Mouse (Mus musculus) adrenal gland, postnatal 4 days (tissue): ENCODE measurements at regions not wholly inside any gene's neighbourhood (a gene's known extent, or its start where the extent isn't known, plus 50 kb on each side); places are given as distances from the start of the nearest gene placed in this dataset.
"Not testable (repeated sequence)": the region's sequence is repeated elsewhere in the genome, so short reads cannot be mapped to it uniquely, and the experiment has no call there.

Source experiments
- DNase-seq, 2 experiments: peaks; one replicate each; pipeline ENCODE4 v3.0.0; 2021 to 2022; ENCODE audit warnings: low spot score in 2 of 2, mixed read lengths in 2 of 2

GRCm38 (mm10) chr9:116426269-116426999 lies 251.3 kb upstream of the Tgfbr2 start:
- peak; percentile 44 to 57 for DNase-seq

- not testable (repeated sequence) for DNase-seq
These were observed 250.2 kb upstream of the Tgfbr2 start for GRCm38 (mm10) chr9:116425400-116425799.

GRCm38 (mm10) chr9:116415021-116415420 lies 239.9 kb upstream of the Tgfbr2 start:
- no peak for DNase-seq

DNA sequence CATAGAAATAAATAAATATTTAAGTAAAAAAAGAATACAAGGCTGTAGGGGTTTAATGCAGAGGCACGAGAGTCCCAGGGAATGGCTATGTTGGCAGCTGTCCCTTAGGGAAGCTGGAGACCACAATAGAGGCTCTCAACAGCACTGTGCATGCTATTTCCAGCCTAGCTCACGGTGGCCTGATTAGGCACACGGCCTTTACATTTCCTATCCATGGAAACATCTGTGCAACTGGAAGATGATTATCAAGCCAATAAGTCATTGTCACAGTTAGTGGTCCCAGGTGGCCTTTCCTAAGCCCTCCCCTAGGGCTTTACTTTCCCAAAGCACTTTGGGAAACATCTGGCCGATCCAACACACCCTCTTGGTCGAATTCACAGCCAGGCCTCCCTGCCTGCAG lies 235.9 kb upstream of the Tgfbr2 start:
- no peak for DNase-seq

GRCm38 (mm10) chr9:116410461-116410860 lies 235.3 kb upstream of the Tgfbr2 start:
- DNase-seq: no peak

- no peak for DNase-seq
These were observed 233.0 kb upstream of the Tgfbr2 start for GRCm38 (mm10) chr9:116408116-116408515.

DNA sequence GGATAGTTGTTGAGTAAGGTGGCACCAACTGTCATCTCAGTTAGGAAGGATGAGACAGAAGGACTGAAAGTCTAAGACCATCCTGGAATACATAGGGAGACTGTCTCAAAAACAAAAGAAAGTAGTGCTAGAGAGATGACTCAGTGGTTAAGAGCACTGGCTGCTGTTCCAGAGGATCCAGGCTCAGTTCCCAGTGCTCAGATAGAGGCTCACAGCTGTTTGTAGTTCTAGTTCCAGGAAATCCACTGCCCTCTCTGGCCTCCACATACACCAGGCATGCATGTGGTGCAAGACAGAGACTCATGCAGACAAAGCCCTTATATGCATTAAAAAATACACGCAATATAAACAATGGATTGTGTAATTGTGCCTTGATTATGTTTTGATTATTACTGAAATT lies 229.9 kb upstream of the Tgfbr2 start:
- DNase-seq: no peak

- no peak for DNase-seq
These were observed 226.7 kb upstream of the Tgfbr2 start for GRCm38 (mm10) chr9:116401821-116402220.

GRCm38 (mm10) chr9:116400270-116400669 lies 225.1 kb upstream of the Tgfbr2 start:
- DNase-seq: no peak

DNA sequence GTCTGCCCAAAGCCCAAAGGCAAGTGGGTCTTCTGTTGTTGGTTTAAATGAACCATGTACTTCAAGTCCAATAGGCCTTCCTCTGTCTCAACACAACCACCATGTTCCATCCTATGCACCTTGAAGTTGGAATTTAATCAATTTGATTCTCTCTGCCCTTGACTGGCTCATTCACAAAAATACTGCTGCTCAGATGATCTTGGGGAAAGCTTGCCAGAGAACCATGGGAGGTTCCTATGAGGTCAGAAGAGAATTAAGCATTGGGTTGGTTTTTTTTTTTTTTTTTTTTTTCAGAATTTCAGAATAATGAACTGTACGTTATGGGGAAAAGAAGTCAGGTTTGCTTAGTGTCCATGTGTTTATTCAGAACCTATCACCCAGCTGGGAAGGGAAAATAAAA lies 224.1 kb upstream of the Tgfbr2 start:
- no peak for DNase-seq

GRCm38 (mm10) chr9:116392258-116392657 lies 217.1 kb upstream of the Tgfbr2 start:
- no peak for DNase-seq

DNA sequence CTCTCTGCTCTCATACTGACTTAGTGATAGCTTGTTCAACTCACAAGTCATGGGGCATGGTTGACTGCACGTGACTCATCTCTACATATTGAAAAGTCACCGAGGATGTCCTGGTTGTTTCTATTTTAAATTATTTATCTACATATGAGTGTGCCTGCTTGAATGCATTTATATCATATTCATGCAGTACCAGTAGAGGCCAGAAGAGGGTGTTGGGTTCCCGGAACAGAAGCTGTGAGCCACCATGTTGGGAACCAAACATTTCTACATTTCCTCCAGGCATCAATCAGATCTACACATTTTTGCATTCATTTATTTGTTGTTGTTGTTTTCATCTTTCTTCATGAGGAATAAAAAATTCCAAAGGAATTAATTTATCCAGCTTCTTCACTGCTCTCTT lies 214.6 kb upstream of the Tgfbr2 start:
- no peak for DNase-seq

DNA sequence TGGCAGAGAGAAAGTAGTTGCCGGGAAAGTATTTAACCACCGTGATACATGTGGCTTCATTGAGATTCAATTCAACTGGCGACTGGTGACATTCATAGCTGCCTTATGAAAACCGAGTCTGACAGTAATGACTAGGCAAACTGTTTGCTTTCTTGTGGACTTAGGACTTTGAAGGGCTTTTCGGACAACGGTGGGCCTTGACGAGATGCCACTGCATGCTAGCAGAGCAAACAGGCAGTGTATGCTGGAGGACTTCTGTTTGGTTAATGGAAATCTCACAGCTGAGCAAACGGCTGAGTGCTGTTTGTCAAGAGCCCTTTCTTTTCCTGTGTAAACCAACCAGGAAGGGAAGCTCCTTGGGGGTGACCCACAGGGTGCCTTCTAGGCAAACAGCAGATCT lies 213.7 kb upstream of the Tgfbr2 start:
- no peak for DNase-seq

DNA sequence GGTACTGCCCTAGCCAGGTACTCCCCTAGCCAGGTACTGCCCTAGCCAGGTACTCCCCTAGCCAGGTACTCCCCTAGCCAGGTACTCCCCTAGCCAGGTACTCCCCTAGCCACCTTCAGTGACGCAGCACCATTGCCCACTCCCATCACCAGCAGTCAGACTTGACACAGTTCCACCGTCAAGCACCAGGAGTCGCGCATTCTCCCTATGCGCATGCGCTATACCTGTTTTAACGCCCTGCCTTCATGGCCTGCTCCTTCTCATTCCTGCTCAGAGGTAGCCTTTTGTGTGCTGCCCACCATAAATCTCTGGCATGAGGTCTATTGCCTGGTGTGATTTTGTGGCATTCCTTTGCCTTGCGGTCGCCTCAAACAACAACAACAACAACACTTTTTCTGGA lies 212.9 kb upstream of the Tgfbr2 start:
- no peak for DNase-seq

GRCm38 (mm10) chr9:116384176-116385076 lies 209.3 kb upstream of the Tgfbr2 start:
- peak; percentile 47 to 73 for DNase-seq

DNA sequence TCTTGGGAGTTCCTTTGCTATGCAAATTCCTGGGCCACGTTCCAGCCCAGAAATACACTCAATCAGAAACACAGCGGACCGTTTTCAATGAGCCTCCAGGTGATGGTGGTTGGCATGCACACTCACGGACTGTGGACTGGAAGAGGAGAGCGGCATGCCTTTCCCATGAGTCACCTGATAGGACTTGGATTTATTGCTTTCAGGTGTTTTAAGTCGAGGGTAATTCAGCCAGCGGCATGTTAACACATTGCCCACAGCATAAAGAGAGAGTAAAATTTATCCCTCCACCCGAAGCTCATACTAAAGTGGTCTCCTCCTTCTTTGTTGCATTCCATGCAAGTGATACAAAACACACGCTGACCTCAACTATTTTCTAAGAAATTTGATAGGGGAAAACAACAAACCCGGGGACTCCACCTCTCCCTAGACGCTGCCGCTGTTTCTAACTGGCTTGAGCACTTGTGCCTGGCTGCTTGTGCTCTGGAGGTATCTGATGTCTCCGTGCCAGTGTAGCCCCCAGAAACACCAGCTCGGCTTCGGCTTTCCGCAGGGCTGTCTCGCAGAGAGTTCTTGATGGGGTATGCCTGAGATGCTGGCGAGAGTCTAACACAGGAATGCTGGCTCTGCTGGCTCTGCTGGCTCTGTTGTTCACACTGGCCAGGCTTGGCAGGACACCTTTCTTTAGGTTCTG lies 208.4 kb upstream of the Tgfbr2 start:
- no peak for DNase-seq

- no peak for DNase-seq
These were observed 202.5 kb upstream of the Tgfbr2 start for GRCm38 (mm10) chr9:116377706-116378105.

DNA sequence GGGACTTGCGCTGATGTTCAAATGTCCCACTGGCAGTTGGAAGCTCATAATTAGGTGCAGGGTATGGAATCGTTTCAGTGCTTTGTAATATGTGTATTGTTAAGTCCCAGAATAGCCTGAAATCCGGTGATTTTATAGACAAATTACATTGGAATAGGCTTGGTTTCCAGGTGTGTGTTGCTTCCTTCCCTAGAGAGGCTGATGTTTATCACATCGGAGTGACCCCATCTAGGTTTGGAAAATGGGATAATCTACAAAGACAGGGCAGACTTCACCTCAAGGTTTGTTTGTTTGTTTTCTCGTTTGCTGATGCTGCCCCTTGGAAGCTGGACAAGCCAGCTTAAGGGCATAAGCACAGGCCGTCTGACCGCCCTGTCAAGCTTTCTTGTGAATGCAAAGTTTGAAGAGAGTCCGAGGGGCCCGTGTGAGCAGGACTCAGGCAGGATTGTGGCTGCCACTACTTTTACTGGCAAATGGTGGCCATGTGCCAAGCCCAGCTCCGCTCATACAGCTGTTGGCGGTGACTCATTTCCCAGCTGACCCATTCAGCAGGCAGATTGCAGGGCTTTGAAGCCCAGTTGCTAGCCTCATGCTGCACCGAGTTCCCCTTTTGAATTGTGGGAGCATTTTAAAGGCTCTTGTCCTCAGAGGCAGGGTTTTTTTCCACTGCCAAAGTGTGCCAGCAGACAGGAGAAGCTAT lies 200.6 kb upstream of the Tgfbr2 start:
- peak; percentile 15 to 55 for DNase-seq

GRCm38 (mm10) chr9:116374343-116374742 lies 199.2 kb upstream of the Tgfbr2 start:
- DNase-seq: no peak

- no peak for DNase-seq
These were observed 198.2 kb upstream of the Tgfbr2 start for GRCm38 (mm10) chr9:116373396-116373795.

- DNase-seq: no peak
These were observed 194.0 kb upstream of the Tgfbr2 start for GRCm38 (mm10) chr9:116369059-116369718.
